Mouse (Mus musculus): ENCODE measurements around the gene Scn5a. TPM values are rescaled to one million over a fixed set of nuclear protein-coding genes. Genes with fewer than 3 reads are reported as not detected.
A peak's percentile ranks its signal among the peaks of the same experiment; 100 is the strongest.

The Scn5a gene
- polyA plus RNA-seq (2012; ENCODE audit: insufficient read depth, insufficient read length, missing spikeins) = not detected in 2 replicates

DNA sequence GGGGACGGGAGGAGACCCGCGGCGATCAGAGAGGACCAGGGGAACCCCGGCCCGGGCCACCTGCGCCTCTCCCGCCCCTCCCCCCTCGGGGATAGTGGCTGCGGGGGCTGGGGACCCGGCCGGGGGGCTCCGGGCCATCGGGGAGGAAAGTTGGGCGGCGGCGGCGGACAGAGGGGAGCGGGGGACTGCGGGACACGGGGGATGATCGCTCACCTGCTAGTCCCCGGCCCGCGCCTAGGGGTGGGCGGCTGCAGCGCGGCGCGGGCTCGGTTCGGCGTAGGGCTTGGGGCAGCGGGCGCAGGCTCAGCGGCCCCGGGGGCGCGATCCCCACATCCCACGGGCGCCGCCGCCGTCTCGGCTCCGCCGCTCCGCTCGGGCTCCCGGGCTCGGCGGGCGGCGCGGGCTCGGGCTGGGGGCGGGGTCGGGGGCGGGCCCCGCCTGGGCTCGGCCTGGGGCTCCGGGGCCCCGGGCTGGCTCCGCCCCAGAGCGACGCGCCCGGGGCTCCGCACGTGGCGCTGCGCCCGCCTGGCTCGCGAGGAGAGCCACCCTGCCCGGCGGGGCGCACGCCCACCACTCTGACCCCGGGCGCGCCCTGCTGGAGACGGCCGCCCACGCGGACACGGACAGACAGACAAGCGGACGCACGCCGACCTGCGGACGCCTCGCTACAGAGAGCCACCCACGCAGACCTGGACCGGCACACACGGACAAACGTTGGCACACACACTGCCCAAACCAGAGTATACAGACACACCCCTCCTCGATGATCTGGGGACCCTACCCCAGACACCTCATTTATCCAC lies at the start of gene Scn5a:
Gene Scn5a (minus strand): TSS at position 381 of the 803 bp plus-strand sequence.
- Histone ChIP-seq H3K27ac (replicated peaks; ENCODE audit: low read depth, low read length) (no peak within 1 kb of the TSS), H3K4me3 (ENCODE audit: insufficient read depth, low read depth, low read length) (peak within 1 kb of the TSS; percentile 38), H3K4me1 (ENCODE audit: control insufficient read depth, insufficient read depth, insufficient read length, low read length) (no peaks in the 10 kb centered on the region)

DNA sequence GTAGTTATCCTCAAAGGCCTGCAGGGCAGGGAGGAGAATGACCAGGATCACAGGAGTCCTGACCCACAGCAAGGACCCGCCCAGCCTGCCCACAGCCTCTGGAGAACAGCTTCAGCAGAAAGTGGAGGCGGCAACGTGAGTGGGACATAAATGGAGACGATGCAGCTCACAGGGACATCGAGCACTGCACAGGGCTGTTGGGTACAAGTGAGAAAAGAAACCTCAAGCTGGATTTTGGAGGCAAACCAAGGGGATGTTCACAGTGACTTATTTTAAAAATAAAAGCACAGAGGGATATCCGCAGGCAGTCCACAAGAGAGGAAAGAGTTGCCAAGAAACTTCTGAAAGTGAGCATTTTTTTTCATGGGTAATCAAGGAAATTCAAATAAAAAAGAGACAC lies 48.4 kb upstream of the Scn5a start:
- Histone ChIP-seq H3K27ac (replicated peaks; ENCODE audit: low read depth, low read length) (no peak overlapping the region), H3K4me3 (ENCODE audit: insufficient read depth, low read depth, low read length) (no peak overlapping the region), H3K4me1 (ENCODE audit: control insufficient read depth, insufficient read depth, insufficient read length, low read length) (no peaks in the 10 kb centered on the region)

DNA sequence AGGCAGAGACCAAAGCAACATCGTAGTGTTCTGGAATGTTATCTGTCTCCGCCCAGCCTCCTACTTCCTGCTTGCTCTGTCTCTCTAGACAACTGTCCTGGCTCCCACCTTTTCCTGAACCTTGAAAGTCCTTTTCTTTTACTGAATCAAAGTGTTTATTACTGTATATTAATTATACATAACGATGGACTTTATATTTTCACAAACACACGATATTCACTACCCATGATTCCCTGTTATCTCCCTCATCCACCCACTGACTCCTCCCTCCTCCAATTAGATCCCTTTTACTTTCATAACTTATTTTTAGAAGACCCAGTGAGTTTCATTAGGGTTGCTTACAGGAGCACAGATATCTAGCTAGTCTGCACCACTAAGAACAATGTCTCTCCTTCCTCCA lies 45.3 kb upstream of the Scn5a start:
- no peak overlapping the region for H3K4me3 ChIP-seq (ENCODE audit: insufficient read depth, low read depth, low read length)
- no peaks in the 10 kb centered on the region for H3K4me1 ChIP-seq (ENCODE audit: control insufficient read depth, insufficient read depth, insufficient read length, low read length)
- no peak overlapping the region for H3K27ac ChIP-seq (replicated peaks; ENCODE audit: low read depth, low read length)

DNA sequence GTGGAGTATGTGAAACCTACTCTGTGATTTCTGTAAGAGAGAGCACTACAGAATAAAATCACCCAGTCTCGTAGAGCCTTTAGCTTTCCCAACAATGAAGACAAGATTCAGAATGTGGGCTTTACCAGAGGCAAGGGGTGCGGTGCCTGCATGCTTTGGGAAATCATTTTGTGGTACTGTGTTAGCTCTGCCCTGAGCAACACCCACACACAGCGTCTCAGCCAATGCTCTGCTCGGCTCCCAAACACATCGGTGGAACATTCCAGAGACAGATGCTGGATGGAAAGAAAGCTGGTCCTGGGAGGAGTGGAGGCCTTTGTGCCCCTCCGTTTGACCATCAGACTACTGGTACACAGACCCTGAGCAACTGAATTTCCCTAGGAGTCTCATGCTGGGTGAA lies 36.0 kb upstream of the Scn5a start:
- no peak overlapping the region for H3K27ac ChIP-seq (replicated peaks; ENCODE audit: low read depth, low read length)
- H3K4me3 ChIP-seq (ENCODE audit: insufficient read depth, low read depth, low read length) = no peak overlapping the region
- H3K4me1 ChIP-seq (ENCODE audit: control insufficient read depth, insufficient read depth, insufficient read length, low read length) = no peaks in the 10 kb centered on the region

DNA sequence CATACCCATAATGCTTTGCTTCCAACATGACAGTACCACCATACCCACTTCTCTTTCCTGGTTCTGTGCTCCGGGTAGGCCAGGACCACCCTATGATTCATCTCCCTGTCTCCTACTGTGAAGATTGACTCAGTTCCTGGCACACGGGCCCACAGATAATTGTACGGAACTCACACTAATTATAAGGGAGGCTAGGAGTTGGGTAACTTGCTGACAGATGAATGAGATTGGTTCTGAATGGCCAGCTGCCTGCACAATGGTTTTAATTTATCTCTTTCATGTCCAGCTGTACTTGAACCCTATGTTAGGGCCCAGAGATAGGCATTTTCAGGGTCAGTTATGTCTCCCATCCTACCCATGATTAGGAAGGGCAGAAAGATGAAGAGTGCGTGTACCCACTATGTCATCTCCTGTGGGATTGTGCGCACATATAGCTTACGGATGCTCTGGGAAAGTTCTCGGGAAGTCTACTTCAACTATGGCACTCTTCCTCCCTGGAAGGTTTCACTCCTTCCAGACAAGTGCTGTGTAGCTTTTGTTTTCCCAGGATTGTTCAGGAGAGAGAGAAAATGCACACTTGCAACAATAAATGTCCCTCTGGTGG lies 31.8 kb upstream of the Scn5a start:
- H3K4me1 ChIP-seq (ENCODE audit: control insufficient read depth, insufficient read depth, insufficient read length, low read length) = no peaks in the 10 kb centered on the region
- no peak overlapping the region for H3K4me3 ChIP-seq (ENCODE audit: insufficient read depth, low read depth, low read length)
- H3K27ac ChIP-seq (replicated peaks; ENCODE audit: low read depth, low read length) = no peak overlapping the region

DNA sequence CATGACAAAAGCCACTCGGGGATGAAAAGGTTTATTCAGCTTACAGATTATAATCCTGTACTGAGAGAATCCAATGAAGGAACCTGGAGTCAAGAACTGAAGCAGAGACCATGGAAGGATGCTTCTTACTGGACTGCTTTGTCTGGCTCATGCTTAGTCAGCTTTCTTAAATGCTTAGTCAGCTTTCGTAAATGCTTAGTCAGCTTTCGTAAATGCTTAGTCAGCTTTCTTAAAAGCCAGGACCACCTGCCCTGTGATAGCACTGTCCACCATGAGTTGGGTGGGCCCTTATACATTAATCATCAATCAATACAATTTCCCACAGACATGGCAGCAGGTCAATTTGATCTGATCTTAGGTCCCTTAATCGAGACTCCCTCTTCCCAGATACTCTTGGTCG lies 28.1 kb upstream of the Scn5a start:
- H3K4me3 ChIP-seq (ENCODE audit: insufficient read depth, low read depth, low read length) = no peak overlapping the region

DNA sequence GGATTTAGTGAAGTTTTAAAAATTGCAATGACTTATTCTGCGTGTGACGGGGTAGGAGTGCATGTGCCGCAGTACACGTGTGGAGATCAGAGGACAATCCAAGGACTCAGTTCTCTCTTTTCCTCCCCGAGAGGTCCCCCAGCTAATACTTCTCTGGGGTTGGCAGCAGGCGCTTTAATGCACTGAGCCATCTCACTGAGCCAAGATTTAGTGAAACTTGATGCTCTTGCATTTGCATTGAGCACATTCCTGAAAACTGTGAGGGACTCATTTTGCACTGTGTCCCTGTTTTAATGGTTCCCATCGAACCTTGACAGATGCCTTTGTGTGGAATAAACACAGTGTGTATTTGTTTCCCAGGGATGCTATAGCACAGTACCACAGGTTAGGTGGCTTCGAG lies 25.8 kb upstream of the Scn5a start:
- Histone ChIP-seq H3K4me1 (ENCODE audit: control insufficient read depth, insufficient read depth, insufficient read length, low read length) (no peaks in the 10 kb centered on the region), H3K4me3 (ENCODE audit: insufficient read depth, low read depth, low read length) (no peak overlapping the region), H3K27ac (replicated peaks; ENCODE audit: low read depth, low read length) (no peak overlapping the region)

More for the DNA sequence above, 28.1 kb upstream of the Scn5a start:
- H3K4me1 ChIP-seq (ENCODE audit: control insufficient read depth, insufficient read depth, insufficient read length, low read length) = no peaks in the 10 kb centered on the region
- H3K27ac ChIP-seq (replicated peaks; ENCODE audit: low read depth, low read length) = no peak overlapping the region

DNA sequence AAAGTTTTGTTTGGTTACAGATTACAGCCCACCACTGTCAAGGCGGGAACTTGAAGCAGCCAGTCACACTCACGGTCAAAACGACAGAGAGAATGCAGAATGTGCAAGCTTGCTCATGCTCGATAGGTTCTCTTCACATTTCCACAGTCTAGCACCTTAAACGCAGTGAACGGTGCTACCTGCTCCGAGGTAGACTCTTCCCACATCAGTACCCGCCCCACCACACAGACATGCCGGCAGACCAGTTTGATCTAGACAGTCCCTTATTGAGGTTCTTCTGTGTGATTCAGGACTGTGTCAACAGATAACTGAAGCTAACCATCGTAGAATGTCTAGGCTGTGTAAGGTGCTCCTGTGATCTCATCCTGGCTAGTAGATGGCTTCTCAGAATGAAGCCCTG lies 19.7 kb upstream of the Scn5a start:
- H3K4me1 ChIP-seq (ENCODE audit: control insufficient read depth, insufficient read depth, insufficient read length, low read length) = no peaks in the 10 kb centered on the region
- no peak overlapping the region for H3K27ac ChIP-seq (replicated peaks; ENCODE audit: low read depth, low read length)
- no peak overlapping the region for H3K4me3 ChIP-seq (ENCODE audit: insufficient read depth, low read depth, low read length)

DNA sequence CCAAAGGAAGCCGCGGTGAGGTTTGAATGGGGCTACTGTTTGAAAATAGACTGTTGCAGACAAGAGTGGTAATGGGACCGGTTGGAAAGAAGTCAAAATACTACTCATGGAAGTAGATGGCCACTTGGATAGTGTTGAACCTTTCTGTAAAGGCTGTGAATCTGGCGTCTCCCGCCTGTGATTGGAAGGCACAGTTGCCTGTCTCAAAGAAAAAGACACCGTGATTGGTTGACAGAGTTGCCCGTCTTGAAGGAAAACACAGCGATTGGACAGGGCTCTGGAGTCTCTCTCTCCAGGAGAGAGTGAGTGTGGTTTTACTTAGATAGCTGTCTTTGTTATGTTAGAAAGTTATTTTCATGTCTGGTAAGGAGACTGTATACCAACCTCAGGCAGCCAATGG lies 18.5 kb upstream of the Scn5a start:
- no peaks in the 10 kb centered on the region for H3K4me1 ChIP-seq (ENCODE audit: control insufficient read depth, insufficient read depth, insufficient read length, low read length)
- no peak overlapping the region for H3K27ac ChIP-seq (replicated peaks; ENCODE audit: low read depth, low read length)
- H3K4me3 ChIP-seq (ENCODE audit: insufficient read depth, low read depth, low read length) = no peak overlapping the region

DNA sequence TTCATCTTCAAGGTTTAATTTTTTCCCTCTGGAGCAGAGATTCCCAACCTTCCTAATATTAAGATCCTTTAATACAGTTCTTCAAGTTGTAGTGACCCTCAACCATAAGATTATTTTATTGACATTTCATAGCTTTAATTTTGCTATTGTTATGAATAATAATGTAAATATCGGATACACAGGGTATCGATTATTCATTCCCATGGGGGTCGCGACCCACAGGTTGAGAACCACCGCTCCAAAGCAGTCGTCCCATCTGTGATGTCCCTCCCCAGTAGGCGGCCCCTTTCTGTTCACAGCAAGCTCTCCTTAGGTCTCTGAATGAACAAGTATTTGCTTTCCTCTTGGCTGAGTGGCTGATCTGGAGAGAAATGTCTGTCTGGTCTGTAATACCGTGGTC lies 10.8 kb upstream of the Scn5a start:
- H3K4me3 ChIP-seq (ENCODE audit: insufficient read depth, low read depth, low read length) = no peak overlapping the region
- no peak overlapping the region for H3K27ac ChIP-seq (replicated peaks; ENCODE audit: low read depth, low read length)
- no peaks in the 10 kb centered on the region for H3K4me1 ChIP-seq (ENCODE audit: control insufficient read depth, insufficient read depth, insufficient read length, low read length)

DNA sequence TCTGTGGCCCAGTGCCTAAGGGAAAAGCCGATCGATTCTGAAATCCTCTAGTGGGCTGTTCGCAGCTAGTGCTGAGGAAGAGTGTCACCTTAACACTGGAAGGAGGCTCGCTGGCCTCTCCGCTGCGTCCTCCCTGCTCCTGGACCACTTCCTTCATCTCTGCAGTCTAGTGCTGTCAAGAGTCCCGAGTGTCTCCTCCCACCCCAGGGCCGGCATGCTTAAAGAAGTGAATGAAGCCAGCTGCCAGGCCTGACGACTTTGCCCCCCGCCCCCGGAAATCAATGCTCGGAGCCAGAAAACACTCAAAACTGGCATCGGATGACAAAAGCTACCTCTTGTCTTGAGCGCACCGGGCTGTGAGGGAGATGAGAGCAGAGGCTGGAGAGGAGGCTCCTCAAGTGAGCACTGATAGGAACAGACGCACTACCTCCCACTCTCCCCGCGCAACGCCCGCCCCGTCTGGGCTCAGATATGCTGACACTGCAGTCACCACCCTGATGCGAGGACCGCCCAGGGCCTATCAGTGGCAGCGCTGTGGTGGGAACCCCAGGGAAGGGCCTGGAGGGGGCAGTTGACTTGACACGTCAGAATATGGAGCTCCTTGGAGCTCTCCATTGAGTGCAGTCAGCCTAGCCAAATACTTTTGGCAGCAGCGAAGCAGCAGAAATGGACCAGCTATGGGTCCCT lies 10.1 kb upstream of the Scn5a start:
- H3K4me3 ChIP-seq (ENCODE audit: insufficient read depth, low read depth, low read length) = no peak overlapping the region
- H3K4me1 ChIP-seq (ENCODE audit: control insufficient read depth, insufficient read depth, insufficient read length, low read length) = no peaks in the 10 kb centered on the region
- H3K27ac ChIP-seq (replicated peaks; ENCODE audit: low read depth, low read length) = no peak overlapping the region

DNA sequence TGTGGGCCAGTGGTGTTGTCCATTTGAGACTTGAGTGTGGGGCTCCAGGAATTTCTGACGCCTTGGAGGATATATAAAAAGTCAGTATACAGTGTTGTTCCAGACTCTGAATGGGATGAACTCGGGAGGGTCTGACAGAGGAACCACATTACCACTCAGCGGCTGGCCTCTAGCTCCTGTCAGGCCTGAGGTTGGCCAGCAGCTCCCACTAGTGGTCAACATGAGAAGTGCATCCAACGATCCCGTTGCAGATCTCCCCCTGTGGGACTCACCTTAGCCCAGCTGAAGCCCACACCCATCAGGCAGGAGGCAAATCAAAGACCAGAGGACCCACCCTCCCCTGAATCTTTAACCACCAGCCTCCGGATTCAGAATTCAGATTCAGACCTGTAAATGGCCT lies 1.9 kb upstream of the Scn5a start:
- H3K4me1 ChIP-seq (ENCODE audit: control insufficient read depth, insufficient read depth, insufficient read length, low read length) = no peaks in the 10 kb centered on the region
- no peak overlapping the region for H3K4me3 ChIP-seq (ENCODE audit: insufficient read depth, low read depth, low read length)

DNA sequence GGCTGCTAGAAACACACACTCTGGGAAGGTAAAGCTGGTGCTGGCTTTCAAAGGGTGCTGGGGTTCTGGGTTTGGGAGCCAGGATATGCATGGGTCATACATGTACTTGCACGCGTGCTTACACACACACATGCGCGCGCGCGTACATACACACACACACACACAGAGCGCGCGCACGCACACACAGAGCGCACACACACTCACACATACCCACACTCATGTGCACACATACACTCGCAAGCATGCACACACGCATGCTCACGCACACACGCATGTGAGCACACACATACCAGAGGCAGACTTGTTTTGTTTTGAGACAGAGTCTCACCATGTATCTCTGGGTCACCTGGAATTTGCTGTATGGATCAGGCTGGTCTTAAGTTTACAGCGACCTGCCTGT lies 1.4 kb upstream of the Scn5a start:
- no peak overlapping the region for H3K27ac ChIP-seq (replicated peaks; ENCODE audit: low read depth, low read length)
- H3K4me3 ChIP-seq (ENCODE audit: insufficient read depth, low read depth, low read length) = no peak overlapping the region
- no peaks in the 10 kb centered on the region for H3K4me1 ChIP-seq (ENCODE audit: control insufficient read depth, insufficient read depth, insufficient read length, low read length)

More for the DNA sequence above, 1.9 kb upstream of the Scn5a start:
- no peak overlapping the region for H3K27ac ChIP-seq (replicated peaks; ENCODE audit: low read depth, low read length)

DNA sequence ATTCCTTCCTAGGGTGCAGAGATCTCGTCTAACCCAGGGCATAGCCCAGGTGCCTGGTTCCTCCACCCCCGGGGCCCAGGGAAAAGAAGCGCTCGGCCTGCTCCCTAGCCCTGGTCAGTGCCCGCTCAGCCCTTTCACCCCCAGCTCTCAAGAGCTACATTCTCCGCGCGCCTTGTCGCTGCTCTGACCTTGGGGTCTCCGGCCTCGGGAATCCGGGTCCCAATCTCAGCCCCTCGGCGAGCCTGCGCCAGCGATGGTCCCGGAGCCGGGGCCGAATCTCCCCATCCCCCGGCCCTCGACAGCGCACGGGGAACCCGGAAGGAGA lies 543 bp downstream of the Scn5a start:
- Histone ChIP-seq H3K4me3 (ENCODE audit: insufficient read depth, low read depth, low read length) (no peak overlapping the region), H3K27ac (replicated peaks; ENCODE audit: low read depth, low read length) (no peak overlapping the region), H3K4me1 (ENCODE audit: control insufficient read depth, insufficient read depth, insufficient read length, low read length) (no peaks in the 10 kb centered on the region)

DNA sequence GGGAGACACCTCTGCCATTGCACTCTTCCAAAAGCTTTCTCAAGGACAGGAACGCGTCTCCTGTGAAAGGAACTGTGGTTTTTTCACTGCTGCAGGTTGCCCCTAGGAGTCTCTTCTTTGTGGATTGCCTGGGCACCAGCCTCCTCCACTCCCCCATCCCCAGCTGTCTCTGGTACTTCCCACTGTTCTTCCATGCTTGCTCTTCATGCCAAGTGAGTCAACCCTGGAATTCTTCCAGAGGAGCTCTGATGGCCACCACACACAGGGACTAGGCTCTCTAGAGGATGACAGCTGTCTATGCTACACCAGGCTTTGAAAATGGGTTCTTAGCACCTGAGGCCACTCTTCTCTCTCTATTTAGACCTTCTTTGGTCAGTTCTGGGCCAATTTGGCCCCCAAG lies 1.8 kb downstream of the Scn5a start:
- Histone ChIP-seq H3K27ac (replicated peaks; ENCODE audit: low read depth, low read length) (no peak overlapping the region), H3K4me3 (ENCODE audit: insufficient read depth, low read depth, low read length) (no peak overlapping the region), H3K4me1 (ENCODE audit: control insufficient read depth, insufficient read depth, insufficient read length, low read length) (no peaks in the 10 kb centered on the region)

DNA sequence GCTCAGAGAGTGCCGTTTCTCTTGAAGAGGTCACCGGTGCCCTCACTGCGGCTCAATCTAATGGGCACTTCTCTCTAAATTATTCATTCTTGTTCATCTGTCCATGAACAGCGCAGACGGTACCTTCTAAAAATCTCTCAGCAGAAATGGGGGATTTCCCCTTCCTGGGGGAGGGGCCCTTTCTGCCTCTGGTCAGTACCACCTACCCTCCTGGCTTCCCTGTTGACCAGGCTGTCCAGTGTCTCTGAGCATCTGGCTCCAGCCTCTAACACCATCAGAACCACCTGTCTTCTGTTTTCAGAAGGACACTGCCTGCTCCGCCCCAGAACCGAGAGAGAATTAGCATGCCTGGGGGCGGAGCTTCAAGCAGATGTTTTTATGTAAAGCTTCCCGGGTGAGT lies 3.1 kb downstream of the Scn5a start:
- H3K4me1 ChIP-seq (ENCODE audit: control insufficient read depth, insufficient read depth, insufficient read length, low read length) = no peaks in the 10 kb centered on the region
- H3K4me3 ChIP-seq (ENCODE audit: insufficient read depth, low read depth, low read length) = no peak overlapping the region
- no peak overlapping the region for H3K27ac ChIP-seq (replicated peaks; ENCODE audit: low read depth, low read length)
